Mouse (Mus musculus): ENCODE results near the gene Olfr1283.

GRCm38 (mm10) chr2:111366490-111366889 is at the start of gene Olfr1283:
- TF ChIP-seq POLR2A (IDR thresholded peaks at IDR 0.05; ENCODE audit: control insufficient read depth, extremely low read depth, insufficient read depth, low read length, poor library complexity) (no peak), CTCF (IDR thresholded peaks at IDR 0.05; ENCODE audit: borderline replicate concordance, control insufficient read depth, extremely low read depth, insufficient read depth, low read length, poor library complexity) (no peak)

All from thymus, adult 2 months (tissue).